Mouse (Mus musculus): Measurements from ENCODE around the gene Tmsb10. TPM values are rescaled to one million over a fixed set of nuclear protein-coding genes. Genes with fewer than 3 reads are reported as not detected.
A peak's percentile ranks its signal among the peaks of the same experiment; 100 is the strongest.

Gene Tmsb10
- total RNA-seq (2017) = 1,040 to 2,074 TPM (median 1,179 TPM) in 3 replicates

- no peak for ATAC-seq (replicated peaks; ENCODE audit: insufficient number of reproducible peaks, low FRiP score, low TSS enrichment, poor library complexity, severe bottlenecking)
Measured at GRCm38 (mm10) chr6:72958662-72959071, at the start of gene Tmsb10. Gene Tmsb10 (minus strand): TSS chr6:72958748.

DNA sequence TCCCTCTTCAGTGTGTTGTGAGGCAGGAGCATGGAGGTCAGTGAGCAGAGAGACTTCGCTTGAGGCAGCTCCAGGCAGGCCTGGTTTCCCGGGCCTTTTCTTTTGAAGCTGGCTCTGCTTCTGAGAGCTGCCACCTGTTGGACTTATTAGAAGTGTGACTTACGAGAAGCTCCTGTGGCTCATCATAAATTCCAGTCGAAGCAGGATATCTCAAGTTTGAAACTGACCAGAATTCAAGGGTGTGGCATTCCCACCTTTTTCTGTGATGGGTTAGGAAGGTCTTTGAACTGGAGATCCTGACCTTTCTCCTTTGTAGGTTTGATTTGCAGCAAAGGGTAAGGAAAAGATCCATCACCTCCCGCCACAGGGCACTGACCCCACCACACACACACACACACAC, 45.1 kb upstream of the Tmsb10 start:
- ATAC-seq (replicated peaks; ENCODE audit: insufficient number of reproducible peaks, low FRiP score, low TSS enrichment, poor library complexity, severe bottlenecking) = no peak

DNA sequence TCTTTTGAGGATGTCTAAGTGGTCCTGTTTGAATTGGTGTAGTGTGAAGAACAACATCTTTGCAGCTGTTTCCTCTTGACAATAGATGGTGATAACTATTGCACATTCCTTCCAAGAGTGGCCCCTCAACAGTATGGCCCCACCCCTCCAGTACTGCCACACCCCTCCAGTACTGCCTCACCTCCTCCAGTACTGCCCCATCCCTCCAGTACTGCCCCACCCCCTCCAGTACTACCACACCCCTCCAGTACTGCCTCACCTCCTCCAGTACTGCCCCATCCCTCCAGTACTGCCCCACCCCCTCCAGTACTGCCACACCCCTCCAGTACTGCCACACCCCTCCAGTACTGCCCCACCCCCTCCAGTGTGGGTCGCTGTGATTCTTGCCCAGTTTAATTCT, 43.8 kb upstream of the Tmsb10 start:
- ATAC-seq (replicated peaks; ENCODE audit: insufficient number of reproducible peaks, low FRiP score, low TSS enrichment, poor library complexity, severe bottlenecking) = no peak

DNA sequence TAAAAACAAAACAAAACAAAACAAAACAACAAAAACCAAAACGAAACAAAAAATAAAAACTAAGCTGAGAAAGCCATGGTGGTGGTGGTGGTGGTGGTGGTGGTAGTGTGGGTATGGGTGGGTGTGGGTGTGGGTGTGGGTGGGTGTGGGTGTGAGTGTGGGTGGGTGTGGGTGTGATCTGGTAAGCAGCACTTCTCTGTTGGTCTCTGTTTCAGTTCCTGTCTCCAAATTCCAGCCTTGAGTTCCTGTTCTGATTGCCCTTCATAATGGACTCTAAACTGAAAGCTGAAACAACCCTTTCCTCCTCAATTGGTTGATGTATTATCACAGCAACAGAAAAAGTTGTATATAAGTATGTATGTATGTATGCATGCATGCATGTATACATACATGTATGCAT, 40.3 kb upstream of the Tmsb10 start:
- ATAC-seq (replicated peaks; ENCODE audit: insufficient number of reproducible peaks, low FRiP score, low TSS enrichment, poor library complexity, severe bottlenecking) = peak; percentile 70; the same call in 1 of the 2 replicates

GRCm38 (mm10) chr6:72993688-72994082, 35.1 kb upstream of the Tmsb10 start:
- ATAC-seq (replicated peaks; ENCODE audit: insufficient number of reproducible peaks, low FRiP score, low TSS enrichment, poor library complexity, severe bottlenecking) = no peak

- ATAC-seq (replicated peaks; ENCODE audit: insufficient number of reproducible peaks, low FRiP score, low TSS enrichment, poor library complexity, severe bottlenecking) = no peak
Measured at GRCm38 (mm10) chr6:72993054-72993687, 34.6 kb upstream of the Tmsb10 start.

DNA sequence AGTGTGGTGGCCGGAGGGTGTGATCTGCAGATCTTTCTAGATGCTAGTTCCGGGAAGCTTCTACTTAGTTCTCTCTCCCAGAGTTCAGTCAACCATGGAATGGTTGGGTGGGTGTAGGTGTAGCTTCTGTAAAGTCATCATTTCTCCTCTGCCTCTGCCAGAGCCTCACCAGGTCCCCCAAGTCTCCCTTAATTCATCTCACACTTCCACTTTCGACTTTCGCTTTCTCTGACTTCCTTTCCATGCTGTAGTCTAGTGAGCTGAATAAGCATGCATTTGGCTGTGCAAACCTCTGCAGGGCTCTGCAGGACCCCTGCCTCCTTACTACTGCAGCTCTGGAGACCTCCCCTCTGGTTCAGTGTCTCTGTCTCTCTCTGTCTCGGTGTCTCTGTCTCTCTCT, 31.7 kb upstream of the Tmsb10 start:
- peak; percentile 38 for ATAC-seq (replicated peaks; ENCODE audit: insufficient number of reproducible peaks, low FRiP score, low TSS enrichment, poor library complexity, severe bottlenecking)

DNA sequence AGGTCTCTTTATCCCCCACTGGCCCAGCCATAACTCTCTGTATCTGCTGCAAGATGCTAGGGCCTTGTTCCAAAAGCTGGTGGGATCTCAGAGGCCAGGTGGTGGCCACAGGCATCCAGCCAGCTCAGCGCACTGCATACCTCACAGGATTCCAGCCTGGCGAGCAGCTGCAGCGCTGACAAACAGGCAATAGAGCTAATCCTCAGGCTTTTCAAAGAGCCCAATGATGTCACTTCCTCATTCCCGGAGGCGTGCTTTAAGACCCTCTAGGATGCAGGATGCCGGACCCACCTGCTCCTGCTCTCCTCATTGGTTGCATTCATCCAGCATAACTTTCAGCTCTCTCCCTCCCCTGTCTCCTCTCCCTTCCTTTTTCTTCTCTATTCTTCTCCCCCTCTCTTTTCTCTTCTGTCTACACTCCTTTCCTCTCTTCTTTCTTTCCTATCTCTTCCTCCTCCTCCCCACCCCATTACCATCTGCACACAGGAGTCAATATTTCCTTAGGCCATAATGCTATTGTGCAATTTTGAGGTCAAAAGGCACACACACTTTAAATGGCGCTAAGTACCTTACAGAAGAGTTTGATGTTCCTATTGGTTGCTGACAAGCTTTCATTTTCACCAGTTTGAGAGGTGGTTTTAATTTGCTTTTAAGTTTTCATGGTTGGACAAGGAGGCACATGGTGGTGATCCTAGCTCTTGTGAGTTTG, 30.6 kb upstream of the Tmsb10 start:
- ATAC-seq (replicated peaks; ENCODE audit: insufficient number of reproducible peaks, low FRiP score, low TSS enrichment, poor library complexity, severe bottlenecking) = no peak

GRCm38 (mm10) chr6:72982506-72982905, 24.0 kb upstream of the Tmsb10 start:
- no peak for ATAC-seq (replicated peaks; ENCODE audit: insufficient number of reproducible peaks, low FRiP score, low TSS enrichment, poor library complexity, severe bottlenecking)

GRCm38 (mm10) chr6:72981851-72982250, 23.3 kb upstream of the Tmsb10 start:
- ATAC-seq (replicated peaks; ENCODE audit: insufficient number of reproducible peaks, low FRiP score, low TSS enrichment, poor library complexity, severe bottlenecking) = no peak

GRCm38 (mm10) chr6:72981124-72981651, 22.6 kb upstream of the Tmsb10 start:
- no peak for ATAC-seq (replicated peaks; ENCODE audit: insufficient number of reproducible peaks, low FRiP score, low TSS enrichment, poor library complexity, severe bottlenecking)

- ATAC-seq (replicated peaks; ENCODE audit: insufficient number of reproducible peaks, low FRiP score, low TSS enrichment, poor library complexity, severe bottlenecking) = no peak
Measured at GRCm38 (mm10) chr6:72976866-72977265, 18.3 kb upstream of the Tmsb10 start.

- ATAC-seq (replicated peaks; ENCODE audit: insufficient number of reproducible peaks, low FRiP score, low TSS enrichment, poor library complexity, severe bottlenecking) = no peak
Measured at GRCm38 (mm10) chr6:72971074-72971473, 12.5 kb upstream of the Tmsb10 start.

GRCm38 (mm10) chr6:72969787-72970186, 11.2 kb upstream of the Tmsb10 start:
- no peak for ATAC-seq (replicated peaks; ENCODE audit: insufficient number of reproducible peaks, low FRiP score, low TSS enrichment, poor library complexity, severe bottlenecking)

DNA sequence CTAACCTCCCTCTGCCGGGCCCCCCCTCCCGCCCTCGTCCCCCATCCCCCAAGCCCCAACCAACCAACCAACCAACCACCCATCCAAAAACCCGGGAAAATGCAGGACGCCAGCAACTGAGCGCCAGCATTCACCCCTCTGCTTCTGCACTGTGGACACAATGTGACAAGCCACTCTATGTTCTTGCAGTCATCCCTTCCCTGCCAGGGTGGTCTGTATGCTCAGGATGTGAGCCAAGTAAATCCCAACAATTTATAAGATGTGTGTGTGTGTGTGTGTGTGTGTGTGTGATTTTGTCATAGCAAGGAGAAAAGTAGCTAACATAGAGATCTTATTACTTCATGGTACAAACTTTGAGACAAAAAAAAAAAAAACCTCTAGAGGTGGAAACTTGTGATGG, 6.7 kb upstream of the Tmsb10 start:
- ATAC-seq (replicated peaks; ENCODE audit: insufficient number of reproducible peaks, low FRiP score, low TSS enrichment, poor library complexity, severe bottlenecking) = no peak

DNA sequence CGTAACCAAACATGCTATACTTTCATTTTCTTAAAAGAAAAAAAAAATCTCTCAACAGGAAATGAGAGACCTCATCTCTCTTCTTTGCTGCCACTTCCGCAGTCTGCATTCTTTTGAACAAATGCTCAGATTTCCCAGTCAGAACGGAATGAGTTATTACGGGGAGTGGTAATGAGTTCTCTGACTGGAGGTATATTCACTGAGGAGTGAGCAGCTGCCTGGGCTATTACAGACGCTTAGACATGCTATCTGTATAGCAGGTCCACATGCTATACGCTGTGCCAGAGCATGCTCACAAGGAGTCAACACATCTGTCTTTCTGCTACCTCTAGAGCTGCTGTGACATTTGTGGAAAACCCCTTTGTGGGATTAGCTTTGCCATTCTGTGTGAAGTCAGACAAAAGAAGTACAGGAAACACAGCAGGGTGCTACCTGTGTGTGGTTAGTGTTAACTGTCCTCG, 3.8 kb upstream of the Tmsb10 start:
- ATAC-seq (replicated peaks; ENCODE audit: insufficient number of reproducible peaks, low FRiP score, low TSS enrichment, poor library complexity, severe bottlenecking) = no peak

- ATAC-seq (replicated peaks; ENCODE audit: insufficient number of reproducible peaks, low FRiP score, low TSS enrichment, poor library complexity, severe bottlenecking) = no peak
Measured at GRCm38 (mm10) chr6:72961603-72962002, 3.1 kb upstream of the Tmsb10 start.

GRCm38 (mm10) chr6:72960675-72961074, 2.1 kb upstream of the Tmsb10 start:
- no peak for ATAC-seq (replicated peaks; ENCODE audit: insufficient number of reproducible peaks, low FRiP score, low TSS enrichment, poor library complexity, severe bottlenecking)

GRCm38 (mm10) chr6:72959175-72959574, 627 bp upstream of the Tmsb10 start:
- no peak for ATAC-seq (replicated peaks; ENCODE audit: insufficient number of reproducible peaks, low FRiP score, low TSS enrichment, poor library complexity, severe bottlenecking)
